Mouse (Mus musculus): ENCODE data around the gene Rffl. TPM values are rescaled to one million over a fixed set of nuclear protein-coding genes. Genes with fewer than 3 reads are reported as not detected.

Gene Rffl
- polyA plus RNA-seq, 2 experiments = 8.3 to 11.3 TPM

- Histone ChIP-seq H3K4me1 (ENCODE audit: control insufficient read depth, insufficient read depth, low read length) (peaks cover 23% of the 10 kb centered on the region), H3K9ac (ENCODE audit: low read depth, low read length, severe bottlenecking) (no peak overlapping the region; the same call in 1 of the 2 replicates), H3K27ac (replicated peaks; ENCODE audit: low read depth, low read length) (0 out of 2 replicates have a peak overlapping the region, but pooled peaks have one; percentile 7), H3K4me2 (replicated peaks; ENCODE audit: low read depth, low read length, severe bottlenecking) (peak overlapping the region; percentile 30; the same call in 1 of the 2 replicates), H3K9me3 (ENCODE audit: control insufficient read depth, low read length) (no peaks in the 10 kb centered on the region), H3K4me3 (replicated peaks; ENCODE audit: low read length) (no peak overlapping the region), H3K27me3 (ENCODE audit: control insufficient read depth, insufficient read depth, low read length) (no peaks in the 10 kb centered on the region), H3K36me3 (ENCODE audit: control insufficient read depth, insufficient read depth, low read length) (no peaks in the 10 kb centered on the region)
- 22% methylated on average over 4 of the region's 4 CpGs for WGBS
- DNase-seq (ENCODE audit: low spot score) = no peak
- TF ChIP-seq POLR2A (IDR thresholded peaks at IDR 0.05; ENCODE audit: borderline replicate concordance, extremely low read depth, insufficient read depth, insufficient read length) = no peak
- ATAC-seq (ENCODE audit: low FRiP score, low read depth) = no peak; the same call in 1 of the 2 replicates
These were observed 25.0 kb downstream of the Rffl start for GRCm38 (mm10) chr11:82846079-82846436.

- Histone ChIP-seq H3K27me3 (ENCODE audit: control insufficient read depth, insufficient read depth, low read length) (no peaks in the 10 kb centered on the region), H3K4me3 (replicated peaks; ENCODE audit: low read length) (no peak overlapping the region), H3K4me1 (ENCODE audit: control insufficient read depth, insufficient read depth, low read length) (peaks cover 23% of the 10 kb centered on the region), H3K9ac (ENCODE audit: low read depth, low read length, severe bottlenecking) (no peak overlapping the region; the same call in 1 of the 2 replicates), H3K36me3 (ENCODE audit: control insufficient read depth, insufficient read depth, low read length) (no peaks in the 10 kb centered on the region), H3K4me2 (replicated peaks; ENCODE audit: low read depth, low read length, severe bottlenecking) (peak overlapping the region; percentile 30; the same call in 1 of the 2 replicates), H3K27ac (replicated peaks; ENCODE audit: low read depth, low read length) (0 out of 2 replicates have a peak overlapping the region, but pooled peaks have one; percentile 7), H3K9me3 (ENCODE audit: control insufficient read depth, low read length) (no peaks in the 10 kb centered on the region)
- 29% methylated on average over 16 of the region's 16 CpGs for WGBS
- ATAC-seq (ENCODE audit: low FRiP score, low read depth) (peak; percentile 60), DNase-seq (ENCODE audit: low spot score) (no peak)
- TF ChIP-seq POLR2A (IDR thresholded peaks at IDR 0.05; ENCODE audit: borderline replicate concordance, extremely low read depth, insufficient read depth, insufficient read length) = no peak
These were observed 25.5 kb downstream of the Rffl start for GRCm38 (mm10) chr11:82845415-82846078.

- Histone ChIP-seq H3K9ac (ENCODE audit: low read depth, low read length, severe bottlenecking) (no peak overlapping the region), H3K36me3 (ENCODE audit: control insufficient read depth, insufficient read depth, low read length) (no peaks in the 10 kb centered on the region), H3K4me1 (ENCODE audit: control insufficient read depth, insufficient read depth, low read length) (peaks cover 18% of the 10 kb centered on the region), H3K4me2 (replicated peaks; ENCODE audit: low read depth, low read length, severe bottlenecking) (no peak overlapping the region), H3K9me3 (ENCODE audit: control insufficient read depth, low read length) (no peaks in the 10 kb centered on the region), H3K4me3 (replicated peaks; ENCODE audit: low read length) (no peak overlapping the region), H3K27ac (replicated peaks; ENCODE audit: low read depth, low read length) (no peak overlapping the region), H3K27me3 (ENCODE audit: control insufficient read depth, insufficient read depth, low read length) (no peaks in the 10 kb centered on the region)
- no peak for TF ChIP-seq POLR2A (IDR thresholded peaks at IDR 0.05; ENCODE audit: borderline replicate concordance, extremely low read depth, insufficient read depth, insufficient read length)
- 70% methylated on average over 11 of the region's 11 CpGs for WGBS
- ATAC-seq (ENCODE audit: low FRiP score, low read depth) (no peak), DNase-seq (ENCODE audit: low spot score) (no peak)
These were observed 26.1 kb downstream of the Rffl start for GRCm38 (mm10) chr11:82844771-82845414.

- DNase-seq (ENCODE audit: low spot score) (no peak), ATAC-seq (ENCODE audit: low FRiP score, low read depth) (peak; percentile 34; the same call in 1 of the 2 replicates)
- Histone ChIP-seq H3K27ac (replicated peaks; ENCODE audit: low read depth, low read length) (no peak overlapping the region), H3K9ac (ENCODE audit: low read depth, low read length, severe bottlenecking) (no peak overlapping the region), H3K4me2 (replicated peaks; ENCODE audit: low read depth, low read length, severe bottlenecking) (no peak overlapping the region), H3K4me1 (ENCODE audit: control insufficient read depth, insufficient read depth, low read length) (peaks cover 12% of the 10 kb centered on the region; the same call in 1 of the 2 replicates), H3K4me3 (replicated peaks; ENCODE audit: low read length) (no peak overlapping the region), H3K36me3 (ENCODE audit: control insufficient read depth, insufficient read depth, low read length) (no peaks in the 10 kb centered on the region), H3K27me3 (ENCODE audit: control insufficient read depth, insufficient read depth, low read length) (no peaks in the 10 kb centered on the region), H3K9me3 (ENCODE audit: control insufficient read depth, low read length) (no peaks in the 10 kb centered on the region)
- WGBS = 36% methylated on average over 5 of the region's 5 CpGs
- no peak for TF ChIP-seq POLR2A (IDR thresholded peaks at IDR 0.05; ENCODE audit: borderline replicate concordance, extremely low read depth, insufficient read depth, insufficient read length)
These were observed 32.5 kb downstream of the Rffl start for GRCm38 (mm10) chr11:82838511-82838910.

- ATAC-seq (ENCODE audit: low FRiP score, low read depth) = no peak
- 70% methylated on average over 7 of the region's 7 CpGs for WGBS
- no peak overlapping the region for H3K27ac ChIP-seq (replicated peaks; ENCODE audit: low read depth, low read length)
These were observed 33.2 kb downstream of the Rffl start for GRCm38 (mm10) chr11:82837848-82838247.

More at GRCm38 (mm10) chr11:82837848-82838247, 33.2 kb downstream of the Rffl start:
- Histone ChIP-seq H3K9me3 (ENCODE audit: control insufficient read depth, low read length) (no peaks in the 10 kb centered on the region), H3K9ac (ENCODE audit: low read depth, low read length, severe bottlenecking) (no peak overlapping the region), H3K4me2 (replicated peaks; ENCODE audit: low read depth, low read length, severe bottlenecking) (no peak overlapping the region), H3K27me3 (ENCODE audit: control insufficient read depth, insufficient read depth, low read length) (no peaks in the 10 kb centered on the region), H3K36me3 (ENCODE audit: control insufficient read depth, insufficient read depth, low read length) (no peaks in the 10 kb centered on the region), H3K4me3 (replicated peaks; ENCODE audit: low read length) (no peak overlapping the region), H3K4me1 (ENCODE audit: control insufficient read depth, insufficient read depth, low read length) (peaks cover 12% of the 10 kb centered on the region; the same call in 1 of the 2 replicates)
- TF ChIP-seq POLR2A (IDR thresholded peaks at IDR 0.05; ENCODE audit: borderline replicate concordance, extremely low read depth, insufficient read depth, insufficient read length) = no peak
- DNase-seq (ENCODE audit: low spot score) = no peak
